Mouse (Mus musculus): Measurements from ENCODE around the gene Hand1. TPM values are rescaled to one million over a fixed set of nuclear protein-coding genes. Genes with fewer than 3 reads are reported as not detected.

Hand1 gene
- polyA plus RNA-seq, 1 experiment: 1.4 TPM

DNA sequence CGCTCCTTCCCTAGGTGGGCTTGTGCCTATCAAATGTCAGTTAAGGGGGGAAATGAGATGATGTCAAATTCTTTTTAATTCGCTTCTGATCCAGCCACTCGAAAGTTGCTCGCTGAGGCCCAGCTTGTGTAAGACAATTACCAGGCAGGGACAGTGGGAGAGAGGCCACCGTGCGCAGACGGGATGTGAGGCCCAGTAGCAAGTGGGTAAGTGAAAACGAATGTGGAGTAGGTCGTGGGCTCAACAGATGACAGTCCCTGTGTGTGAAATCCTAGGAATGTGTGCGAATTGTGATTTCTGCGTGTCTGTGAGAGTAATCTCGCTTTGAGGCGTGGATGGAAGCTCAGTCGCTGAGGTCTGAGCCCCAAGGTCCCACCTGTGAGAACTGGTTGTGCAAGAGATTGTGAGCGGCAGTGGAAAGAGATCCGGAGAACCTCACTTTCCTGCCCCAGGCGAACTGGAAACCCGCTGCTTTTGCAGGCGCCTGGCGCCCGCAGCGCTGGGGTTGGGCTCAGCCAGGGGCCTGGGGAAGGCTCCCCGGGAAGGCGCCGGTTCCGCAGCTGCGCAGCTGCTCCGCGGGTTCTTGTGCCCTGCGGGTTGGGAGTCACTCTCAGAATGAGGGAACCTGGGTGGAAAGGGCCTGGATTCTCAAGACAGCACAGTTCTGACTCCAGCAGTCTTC is 819 bp upstream of the Hand1 start:
- H3K4me3 ChIP-seq (ENCODE audit: insufficient read depth, low read depth, low read length): no peak overlapping the region
- no peaks in the 10 kb centered on the region for H3K36me3 ChIP-seq (ENCODE audit: control insufficient read depth, insufficient read depth, low read length)
- H3K4me1 ChIP-seq (ENCODE audit: control insufficient read depth, insufficient read depth, low read length): no peaks in the 10 kb centered on the region
- TF ChIP-seq CTCF (conservative IDR thresholded peaks at IDR 0.05; ENCODE audit: insufficient read depth, insufficient read length, low read depth, low read length): no peak
- no peak for TF ChIP-seq POLR2A (IDR thresholded peaks at IDR 0.05; ENCODE audit: low read depth, low read length)
- H3K27me3 ChIP-seq (replicated peaks; ENCODE audit: control insufficient read depth, insufficient read depth, low read length): peaks cover 2% of the 10 kb centered on the region; the same call in 1 of the 2 replicates
- no peak for DNase-seq
- WGBS: 10% methylated on average over 30 of the region's 30 CpGs
- H3K27ac ChIP-seq (ENCODE audit: insufficient read depth, low read depth, low read length): no peak overlapping the region

- H3K4me3 ChIP-seq (ENCODE audit: insufficient read depth, low read depth, low read length): no peak overlapping the region
- TF ChIP-seq POLR2A (IDR thresholded peaks at IDR 0.05; ENCODE audit: low read depth, low read length): no peak
- TF ChIP-seq CTCF (conservative IDR thresholded peaks at IDR 0.05; ENCODE audit: insufficient read depth, insufficient read length, low read depth, low read length): no peak
- 32% methylated on average over 16 of the region's 16 CpGs for WGBS
- no peaks in the 10 kb centered on the region for H3K36me3 ChIP-seq (ENCODE audit: control insufficient read depth, insufficient read depth, low read length)
- H3K27me3 ChIP-seq (replicated peaks; ENCODE audit: control insufficient read depth, insufficient read depth, low read length): peaks cover 5% of the 10 kb centered on the region; the same call in 1 of the 2 replicates
- no peaks in the 10 kb centered on the region for H3K4me1 ChIP-seq (ENCODE audit: control insufficient read depth, insufficient read depth, low read length)
- DNase-seq: no peak
- H3K27ac ChIP-seq (ENCODE audit: insufficient read depth, low read depth, low read length): no peak overlapping the region
Measured at GRCm38 (mm10) chr11:57831861-57832260, 757 bp downstream of the Hand1 start.

GRCm38 (mm10) chr11:57831281-57831781 is 1.3 kb downstream of the Hand1 start:
- no peak for DNase-seq
- Histone ChIP-seq H3K4me1 (ENCODE audit: control insufficient read depth, insufficient read depth, low read length) (no peaks in the 10 kb centered on the region), H3K27me3 (replicated peaks; ENCODE audit: control insufficient read depth, insufficient read depth, low read length) (peaks cover 5% of the 10 kb centered on the region; the same call in 1 of the 2 replicates), H3K36me3 (ENCODE audit: control insufficient read depth, insufficient read depth, low read length) (no peaks in the 10 kb centered on the region), H3K27ac (ENCODE audit: insufficient read depth, low read depth, low read length) (no peak overlapping the region), H3K4me3 (ENCODE audit: insufficient read depth, low read depth, low read length) (no peak overlapping the region)
- TF ChIP-seq CTCF (conservative IDR thresholded peaks at IDR 0.05; ENCODE audit: insufficient read depth, insufficient read length, low read depth, low read length) (no peak), POLR2A (IDR thresholded peaks at IDR 0.05; ENCODE audit: low read depth, low read length) (no peak)
- 21% methylated on average over 31 of the region's 31 CpGs for WGBS

DNA sequence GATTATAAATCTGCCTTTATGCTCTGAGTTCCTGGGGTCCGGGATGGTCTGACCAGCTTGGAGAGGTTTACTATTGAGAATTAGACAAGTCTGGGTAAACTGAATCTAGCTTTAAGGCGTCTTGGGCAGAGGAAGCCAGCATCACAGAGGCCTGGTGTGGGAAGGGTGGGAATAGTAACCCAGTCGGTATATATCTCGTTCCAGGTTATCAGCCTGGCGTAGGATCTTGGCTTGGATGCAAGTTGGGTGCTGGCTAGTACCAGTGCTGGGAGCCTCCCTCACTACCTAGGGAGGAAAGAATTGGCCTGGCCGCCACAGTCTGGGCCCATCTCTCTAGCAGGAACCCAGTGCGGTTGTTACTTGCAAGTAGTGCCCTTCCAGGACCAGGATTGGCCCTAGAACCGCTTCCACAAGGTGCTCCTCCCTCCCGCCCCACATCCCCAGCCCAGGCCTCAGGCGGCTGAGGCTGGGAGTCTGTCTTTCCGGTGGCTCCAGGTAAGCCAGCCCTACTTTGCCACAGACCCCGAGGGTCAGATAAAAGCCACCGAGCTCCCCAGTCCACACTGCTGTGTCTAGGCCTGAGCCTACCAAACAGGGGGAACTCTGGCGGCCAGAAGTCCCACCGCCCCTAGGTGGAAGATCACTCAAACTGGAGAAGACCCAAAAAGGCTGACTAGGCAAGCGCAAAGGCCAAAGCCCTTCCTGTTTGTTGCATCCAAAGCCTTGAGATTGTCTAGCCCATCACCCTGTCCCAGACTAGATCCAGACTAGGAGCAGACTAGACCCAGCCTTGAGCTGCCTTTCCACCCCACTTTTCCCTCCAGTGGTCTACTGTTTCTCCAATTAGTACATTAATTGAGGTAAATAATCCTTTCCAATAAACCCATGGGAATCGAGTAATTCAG is 2.5 kb downstream of the Hand1 start:
- H3K27me3 ChIP-seq (replicated peaks; ENCODE audit: control insufficient read depth, insufficient read depth, low read length): peaks cover 5% of the 10 kb centered on the region; the same call in 1 of the 2 replicates
- H3K4me3 ChIP-seq (ENCODE audit: insufficient read depth, low read depth, low read length): no peak overlapping the region
- no peaks in the 10 kb centered on the region for H3K36me3 ChIP-seq (ENCODE audit: control insufficient read depth, insufficient read depth, low read length)
- H3K27ac ChIP-seq (ENCODE audit: insufficient read depth, low read depth, low read length): no peak overlapping the region
- DNase-seq: no peak
- H3K4me1 ChIP-seq (ENCODE audit: control insufficient read depth, insufficient read depth, low read length): no peaks in the 10 kb centered on the region
- 77% methylated on average over 17 of the region's 17 CpGs for WGBS
- TF ChIP-seq POLR2A (IDR thresholded peaks at IDR 0.05; ENCODE audit: low read depth, low read length) (no peak), CTCF (conservative IDR thresholded peaks at IDR 0.05; ENCODE audit: insufficient read depth, insufficient read length, low read depth, low read length) (no peak)

DNA sequence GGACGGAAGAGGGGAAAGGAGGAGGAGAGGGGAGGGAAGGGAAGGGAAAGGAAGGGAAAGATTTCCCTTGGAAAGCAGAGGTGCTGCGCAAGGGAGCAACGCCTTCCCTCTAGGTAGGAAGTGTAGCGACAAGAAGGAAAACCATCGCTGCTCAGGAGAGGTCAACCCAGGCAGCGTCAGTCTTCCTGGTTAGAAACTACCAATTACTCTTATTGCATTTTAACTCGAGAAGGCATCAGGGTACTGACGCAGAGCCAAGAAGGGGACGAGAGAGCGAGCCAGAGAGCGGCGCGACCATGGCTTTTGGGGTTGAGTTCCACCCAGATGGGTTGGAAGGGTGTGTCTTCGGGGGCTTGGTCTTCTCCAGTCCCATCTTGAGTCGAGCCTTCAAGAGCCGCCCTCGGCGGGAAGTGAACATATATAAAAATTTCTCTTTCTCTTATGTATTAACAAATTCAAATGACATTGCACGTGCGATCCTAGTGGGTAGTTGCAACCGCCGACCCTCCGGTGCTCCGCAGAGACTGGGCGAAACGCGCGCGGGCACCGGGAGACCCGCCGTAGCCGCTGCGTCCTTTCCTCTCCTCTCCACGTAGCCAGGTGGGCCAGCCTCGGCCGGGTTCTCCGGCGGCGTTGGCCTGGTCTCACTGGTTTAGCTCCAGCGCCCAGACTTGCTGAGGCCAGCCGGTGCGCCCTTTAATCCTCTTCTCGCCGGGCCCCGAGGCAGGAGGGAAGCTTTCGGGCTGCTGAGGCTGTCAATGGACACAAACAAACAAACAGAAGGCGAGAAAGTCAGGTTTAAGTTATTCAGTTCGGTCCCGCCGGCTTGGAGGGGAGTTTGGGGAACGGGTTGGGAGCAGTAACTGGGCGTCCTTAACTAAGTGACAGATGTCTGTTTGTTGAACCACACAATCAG is 3.4 kb downstream of the Hand1 start:
- H3K27me3 ChIP-seq (replicated peaks; ENCODE audit: control insufficient read depth, insufficient read depth, low read length): peaks cover 5% of the 10 kb centered on the region; the same call in 1 of the 2 replicates
- no peak overlapping the region for H3K27ac ChIP-seq (ENCODE audit: insufficient read depth, low read depth, low read length)
- no peak for TF ChIP-seq POLR2A (IDR thresholded peaks at IDR 0.05; ENCODE audit: low read depth, low read length)
- no peak for TF ChIP-seq CTCF (conservative IDR thresholded peaks at IDR 0.05; ENCODE audit: insufficient read depth, insufficient read length, low read depth, low read length)
- H3K4me1 ChIP-seq (ENCODE audit: control insufficient read depth, insufficient read depth, low read length): no peaks in the 10 kb centered on the region
- no peak for DNase-seq
- WGBS: 11% methylated on average over 53 of the region's 53 CpGs
- no peaks in the 10 kb centered on the region for H3K36me3 ChIP-seq (ENCODE audit: control insufficient read depth, insufficient read depth, low read length)
- H3K4me3 ChIP-seq (ENCODE audit: insufficient read depth, low read depth, low read length): no peak overlapping the region

DNA sequence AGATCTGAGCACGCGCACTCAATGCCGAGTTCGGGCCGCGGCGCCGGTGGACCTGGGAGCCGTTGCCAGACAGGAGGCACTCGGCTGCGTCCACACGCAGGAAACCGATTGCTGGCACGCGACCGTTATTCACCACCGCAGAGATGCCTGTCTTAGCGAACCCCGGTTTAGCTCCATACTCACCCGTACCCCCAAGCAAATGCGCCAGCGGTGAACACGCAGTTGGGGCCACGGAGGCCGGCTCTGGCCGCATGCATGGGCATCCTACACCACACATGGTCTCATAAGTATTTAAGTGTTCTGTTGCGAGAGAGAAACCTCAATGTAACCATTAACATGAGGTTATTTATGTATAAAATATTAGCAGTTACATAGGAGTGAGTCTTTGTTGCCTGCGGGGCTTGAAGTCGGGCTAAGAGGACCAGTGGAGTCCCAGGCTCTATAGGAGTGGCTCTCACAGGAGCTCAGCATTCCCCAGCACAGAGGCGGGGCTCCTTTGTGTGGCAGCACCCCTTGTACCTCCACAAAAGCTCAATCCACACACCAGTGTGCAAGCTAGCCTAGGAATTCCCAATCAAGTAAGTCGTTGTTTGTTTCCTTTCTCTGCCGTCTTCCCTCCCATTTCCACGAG is 4.6 kb downstream of the Hand1 start:
- TF ChIP-seq POLR2A (IDR thresholded peaks at IDR 0.05; ENCODE audit: low read depth, low read length) (no peak), CTCF (conservative IDR thresholded peaks at IDR 0.05; ENCODE audit: insufficient read depth, insufficient read length, low read depth, low read length) (no peak)
- no peaks in the 10 kb centered on the region for H3K36me3 ChIP-seq (ENCODE audit: control insufficient read depth, insufficient read depth, low read length)
- DNase-seq: peak; percentile 15
- peak overlapping the region; percentile 18; the same call in 1 of the 2 replicates for H3K4me3 ChIP-seq (ENCODE audit: insufficient read depth, low read depth, low read length)
- H3K27me3 ChIP-seq (replicated peaks; ENCODE audit: control insufficient read depth, insufficient read depth, low read length): peaks cover 5% of the 10 kb centered on the region; the same call in 1 of the 2 replicates
- no peak overlapping the region for H3K27ac ChIP-seq (ENCODE audit: insufficient read depth, low read depth, low read length)
- 3% methylated on average over 33 of the region's 33 CpGs for WGBS
- no peaks in the 10 kb centered on the region for H3K4me1 ChIP-seq (ENCODE audit: control insufficient read depth, insufficient read depth, low read length)

All from kidney, adult 2 months (tissue).